In the genomic region with DNA sequence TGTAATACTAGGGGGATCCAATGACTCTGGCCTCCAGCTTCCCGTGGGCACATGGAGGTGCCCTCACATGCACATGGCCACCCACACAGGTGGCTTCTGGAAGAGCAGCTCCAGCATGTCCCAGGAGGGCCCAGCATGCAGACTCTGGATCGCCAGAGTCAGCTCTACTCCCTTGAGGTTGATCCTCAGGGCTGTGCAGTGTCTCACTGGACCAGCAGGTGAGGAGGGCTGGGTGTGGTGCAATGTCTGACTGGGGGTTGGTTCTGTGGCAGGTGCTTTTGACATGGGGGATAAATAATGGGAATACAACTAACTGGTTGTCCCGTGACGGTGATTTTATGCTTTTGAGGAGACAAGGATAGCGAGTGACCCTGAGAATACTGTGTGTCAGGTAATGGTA, we compare ENCODE assay signal across 18 mouse cellular contexts. TPM values are rescaled to one million over a fixed set of nuclear protein-coding genes. Genes with fewer than 3 reads are reported as not detected.
DNase-seq lines count a peak whose midpoint lies in the region; ATAC-seq and TF ChIP-seq lines count a peak whose summit lies in the region.
"Had no signal": no experiment of that assay in that cellular context is flagged by ENCODE, and none has a peak within 500 bp of the region (broad histone marks: within the 10 kb centered on the region; RNA-seq: fewer than 3 reads in every experiment).

No protein-coding gene starts in this region.

- H3ac ChIP-seq in myocyte (ENCODE audit: control insufficient read depth, insufficient read length) = no peak overlapping the region

- no peak for TF ChIP-seq POLR2A in thymus, adult 2 months (IDR thresholded peaks at IDR 0.05; ENCODE audit: control insufficient read depth, extremely low read depth, insufficient read depth, low read length, poor library complexity)
- no peak for TF ChIP-seq POLR2A in myocyte (IDR thresholded peaks at IDR 0.05; ENCODE audit: insufficient read length, low read depth)

- H3K9ac ChIP-seq in heart, embryonic 13.5 days = no peak overlapping the region
- no peak overlapping the region for H3K9ac ChIP-seq in heart, embryonic 12.5 days
- H3K9ac ChIP-seq: embryonic facial prominence, embryonic 13.5 days; forebrain, postnatal 0 days; limb, embryonic 13.5 days; lung, embryonic 15.5 days; midbrain, embryonic 13.5 days; stomach, embryonic 15.5 days had no signal

- TF ChIP-seq CTCF in thymus, adult 2 months (IDR thresholded peaks at IDR 0.05; ENCODE audit: borderline replicate concordance, control insufficient read depth, extremely low read depth, insufficient read depth, low read length, poor library complexity) = peak; percentile 42; the same call in 1 of the 2 replicates

- peak overlapping the region; percentile 9; the same call in 1 of the 2 replicates for H3K27ac ChIP-seq in heart, embryonic 13.5 days (replicated peaks)
- H3K27ac ChIP-seq in heart, embryonic 12.5 days (ENCODE audit: poor library complexity, severe bottlenecking) = no peak overlapping the region
- peak overlapping the region; percentile 48 for H3K27ac ChIP-seq in thymus, adult 2 months (ENCODE audit: control insufficient read depth, insufficient read depth, low read length)
- H3K27ac ChIP-seq in brown adipose tissue, adult 24 weeks (replicated peaks; ENCODE audit: low read depth, low read length) = 0 out of 2 replicates have a peak overlapping the region, but pooled peaks have one; percentile 8
- H3K27ac ChIP-seq: embryonic facial prominence, embryonic 13.5 days; limb, embryonic 13.5 days; lung, embryonic 15.5 days had no signal

- ATAC-seq in heart, embryonic 13.5 days (ENCODE audit: extremely low read depth, insufficient number of reproducible peaks, low FRiP score, low TSS enrichment) = no peak
- no peak for ATAC-seq in heart, embryonic 12.5 days (ENCODE audit: insufficient number of reproducible peaks, low FRiP score)
- ATAC-seq: forebrain, postnatal 0 days; hindbrain, postnatal 0 days; midbrain, embryonic 13.5 days had no signal

- peaks cover 7% of the 10 kb centered on the region for H3K36me3 ChIP-seq in heart, embryonic 13.5 days
- H3K36me3 ChIP-seq in heart, embryonic 12.5 days = peaks cover 7% of the 10 kb centered on the region
- H3K36me3 ChIP-seq in thymus, adult 2 months (ENCODE audit: control insufficient read depth, insufficient read depth, low read length) = no peaks in the 10 kb centered on the region
- no peaks in the 10 kb centered on the region for H3K36me3 ChIP-seq in myocyte (ENCODE audit: control insufficient read depth, insufficient read depth)
- H3K36me3 ChIP-seq: lung, embryonic 15.5 days; stomach, embryonic 15.5 days had no signal

- WGBS in heart, embryonic 13.5 days = 92% methylated on average over 5 of the region's 5 CpGs
- WGBS in heart, embryonic 12.5 days = 90% methylated on average over 5 of the region's 5 CpGs
- 79% methylated on average over 5 of the region's 5 CpGs for WGBS in thymus, adult 2 months

- peaks cover 98% of the 10 kb centered on the region for H3K4me1 ChIP-seq in heart, embryonic 13.5 days
- peaks cover 97% of the 10 kb centered on the region for H3K4me1 ChIP-seq in heart, embryonic 12.5 days (replicated peaks)
- H3K4me1 ChIP-seq in thymus, adult 2 months (replicated peaks; ENCODE audit: control insufficient read depth, insufficient read depth, low read length) = peaks cover 91% of the 10 kb centered on the region
- H3K4me1 ChIP-seq in brown adipose tissue, adult 24 weeks (ENCODE audit: control insufficient read depth, insufficient read depth, insufficient read length, low read length) = peaks cover 61% of the 10 kb centered on the region

- no peaks in the 10 kb centered on the region for H3K9me3 ChIP-seq in heart, embryonic 13.5 days
- no peaks in the 10 kb centered on the region for H3K9me3 ChIP-seq in heart, embryonic 12.5 days (replicated peaks)
- H3K9me3 ChIP-seq: embryonic facial prominence, embryonic 13.5 days; limb, embryonic 13.5 days; lung, embryonic 15.5 days; midbrain, embryonic 13.5 days; stomach, embryonic 15.5 days had no signal

- H3K4me3 ChIP-seq in heart, embryonic 13.5 days = no peak overlapping the region
- H3K4me3 ChIP-seq in heart, embryonic 12.5 days = no peak overlapping the region
- no peak overlapping the region for H3K4me3 ChIP-seq in thymus, adult 2 months (ENCODE audit: control insufficient read depth, insufficient read depth, low read length)
- no peak overlapping the region for H3K4me3 ChIP-seq in brown adipose tissue, adult 24 weeks (ENCODE audit: insufficient read depth, low read depth, low read length)
- no peak overlapping the region for H3K4me3 ChIP-seq in myocyte
- H3K4me3 ChIP-seq: embryonic facial prominence, embryonic 13.5 days; limb, embryonic 13.5 days; lung, embryonic 15.5 days; midbrain, embryonic 13.5 days; stomach, embryonic 15.5 days had no signal

- H3K27me3 ChIP-seq in heart, embryonic 13.5 days (replicated peaks) = no peaks in the 10 kb centered on the region
- H3K27me3 ChIP-seq in heart, embryonic 12.5 days (replicated peaks) = no peaks in the 10 kb centered on the region
- H3K27me3 ChIP-seq in thymus, adult 2 months (ENCODE audit: control insufficient read depth, insufficient read depth, low read length) = no peaks in the 10 kb centered on the region
- no peaks in the 10 kb centered on the region for H3K27me3 ChIP-seq in myocyte (ENCODE audit: control insufficient read depth, insufficient read depth, insufficient read length)
- H3K27me3 ChIP-seq: embryonic facial prominence, embryonic 13.5 days; limb, embryonic 13.5 days; lung, embryonic 15.5 days; midbrain, embryonic 13.5 days; stomach, embryonic 15.5 days had no signal

- DNase-seq in thymus, adult 2 months = no peak
- no peak for DNase-seq in thymus, postnatal 10 days (ENCODE audit: low spot score in 2 of 2)
- DNase-seq in urinary bladder, adult 2 months (ENCODE audit: low spot score) = no peak
- DNase-seq: cerebellum, adult 11-12 months; forebrain, postnatal 0 days; heart, adult 18-20 months; kidney, postnatal 4 days; spleen, adult 18-20 months had no signal

- peaks cover 80% of the 10 kb centered on the region for H3K79me2 ChIP-seq in myocyte (ENCODE audit: control insufficient read depth, insufficient read depth)

- no peak overlapping the region for H3K4me2 ChIP-seq in heart, embryonic 13.5 days
- no peak overlapping the region for H3K4me2 ChIP-seq in heart, embryonic 12.5 days
- H3K4me2 ChIP-seq in myocyte (ENCODE audit: low read depth) = peak overlapping the region; percentile 49
- H3K4me2 ChIP-seq: embryonic facial prominence, embryonic 13.5 days; limb, embryonic 13.5 days; lung, embryonic 15.5 days; midbrain, embryonic 13.5 days; stomach, embryonic 15.5 days had no signal

TF ChIP-seq in myocyte, 11 proteins besides CTCF, POLR2A, EP300 and RAD21:
- TF ChIP-seq MAX (IDR thresholded peaks at IDR 0.05; ENCODE audit: low read depth) (no peak), MYOG (IDR thresholded peaks at IDR 0.05; ENCODE audit: control insufficient read depth in 1 of 3, insufficient read depth in 1 of 3, insufficient read length in 2 of 3, low read depth in 2 of 3) (peak in 1 of 3 experiments; percentile 53), MYOD1 (IDR thresholded peaks at IDR 0.05; ENCODE audit: control insufficient read depth in 1 of 3, insufficient read length in 2 of 3, low read depth in 2 of 3) (peak in 1 of 3 experiments; percentile 57), POLR2AphosphoS2 (IDR thresholded peaks at IDR 0.05; ENCODE audit: insufficient read length, low read depth) (no peak), REST (IDR thresholded peaks at IDR 0.05; ENCODE audit: insufficient read depth, insufficient read length) (no peak)

RNA-seq across cellular contexts. Expression of a gene that starts 59.7 kb away (rescaled TPM):
- polyA plus RNA-seq in heart, embryonic 13.5 days (2015; fragmentation: Nextera tagmentation; extraction: Ambion mirVana) = 25.1 and 25.7 TPM in 2 replicates
- polyA plus RNA-seq in heart, embryonic 12.5 days (2016; fragmentation: Nextera tagmentation; extraction: Ambion mirVana) = 34.2 and 41.4 TPM in 2 replicates
- polyA plus RNA-seq in thymus, adult 2 months (2012; rRNA removed) = 58.9 and 93.6 TPM in 2 replicates
- polyA plus RNA-seq in brown adipose tissue, adult 24 weeks (2012; ENCODE audit: insufficient read depth, insufficient read length, missing spikeins) = 15.0 and 17.0 TPM in 2 replicates
- 34.5 TPM for polyA plus RNA-seq in myocyte (2012; fragmentation: generic; extraction: Trizol)
- 15.3 and 31.4 TPM in 2 replicates for polyA plus RNA-seq in urinary bladder, adult 2 months (2012; rRNA removed)
